Mouse (Mus musculus) G1E (cell line): ENCODE measurements around the gene Cnn2. TPM values are rescaled to one million over a fixed set of nuclear protein-coding genes. Genes with fewer than 3 reads are reported as not detected.

ENCODE experiments used
- ATAC-seq: 2 replicates; pipeline ENCODE4 v1.8.0; 2016; ENCODE audit warnings: mild to moderate bottlenecking; ENCODE audit not compliant: insufficient number of reproducible peaks, poor library complexity, low FRiP score, severe bottlenecking; ENCODE audit errors: extremely low read depth
- DNase-seq: peaks from one replicate; pipeline ENCODE4 v3.0.0; 2012; ENCODE audit warnings: low spot score
- H3K27me3 ChIP-seq: 2 replicates; pipeline ENCODE4 v1.6.1; 2012; ENCODE audit warnings: mild to moderate bottlenecking, low read length, inconsistent platforms; ENCODE audit not compliant: insufficient read depth
- H3K36me3 ChIP-seq: replicated peaks from 2 replicates; pipeline ENCODE3; 2012; ENCODE audit warnings: mild to moderate bottlenecking, inconsistent platforms
- H3K4me1 ChIP-seq: 2 replicates; pipeline ENCODE4 v1.6.1; 2012; ENCODE audit warnings: low read depth, low read length, inconsistent platforms, mixed read lengths; ENCODE audit not compliant: insufficient read depth
- H3K4me3 ChIP-seq: 2 replicates; pipeline ENCODE4 v1.5.1; 2012; ENCODE audit warnings: low read depth, mild to moderate bottlenecking, inconsistent platforms, low read length, moderate library complexity, mixed read lengths
- H3K9me3 ChIP-seq: replicated peaks from 2 replicates; pipeline ENCODE4 v1.6.1; 2012; ENCODE audit warnings: inconsistent platforms
- CTCF ChIP-seq: IDR thresholded peaks from 2 replicates; pipeline ENCODE4 v1.5.1; 2012; ENCODE audit warnings: low read depth, low read length, inconsistent platforms, mixed read lengths
- GATA1 ChIP-seq: IDR thresholded peaks from 2 replicates; pipeline ENCODE4 v1.6.1; 2012; ENCODE audit warnings: borderline replicate concordance, low read length, inconsistent platforms, mixed read lengths
- GATA2 ChIP-seq: IDR thresholded peaks from 2 replicates; pipeline ENCODE4 v1.6.1; 2012; ENCODE audit warnings: low read depth, low read length, inconsistent platforms, borderline replicate concordance
- POLR2AphosphoS5 ChIP-seq: IDR thresholded peaks from 2 replicates; pipeline ENCODE4 v1.6.1; 2012; ENCODE audit warnings: low read depth, low read length, inconsistent platforms; ENCODE audit not compliant: insufficient replicate concordance
- TAL1 ChIP-seq: conservative IDR thresholded peaks from 2 replicates; pipeline ENCODE4 v1.6.1; 2012; ENCODE audit warnings: low read depth, low read length, inconsistent platforms, mixed read lengths
- polyA plus RNA-seq: library from polyadenylated mRNA; stranded (reverse); fragments of >175 nt; gene quantifications from 2 replicates; pipeline ENCODE4 v1.2.3, GENCODE M21; 2012
- total RNA-seq, 2 experiments: library from RNA; stranded (forward) in 1 of 2; stranded (reverse) in 1 of 2; fragments of 200-1000 nt in 1 of 2; fragments of >200 nt in 1 of 2; fragmentation: Nextera tagmentation in 1 of 2; gene quantifications; 2 replicates each; pipeline ENCODE4 v1.2.3; 2014 to 2017

The Cnn2 gene
- total and polyA plus RNA-seq, 3 experiments, result 7.4 to 20.8 (median 8.4) TPM

- peaks cover 60% of the 10 kb centered on the region for H3K4me1 ChIP-seq
- TF ChIP-seq TAL1 (no peak), POLR2AphosphoS5 (no peak), GATA2 (no peak)
- ATAC-seq (no peak), DNase-seq (no peak)
- H3K4me3 ChIP-seq, result peak overlapping the region; percentile 36; the same call in 1 of the 2 replicates
- peaks cover 4% of the 10 kb centered on the region; the same call in 1 of the 2 replicates for H3K27me3 ChIP-seq
- peaks cover 12% of the 10 kb centered on the region for H3K9me3 ChIP-seq
- H3K36me3 ChIP-seq, result peaks cover 44% of the 10 kb centered on the region
Observed at GRCm38 (mm10) chr10:79994397-79995115, 6.2 kb downstream of the Cnn2 start.

DNA sequence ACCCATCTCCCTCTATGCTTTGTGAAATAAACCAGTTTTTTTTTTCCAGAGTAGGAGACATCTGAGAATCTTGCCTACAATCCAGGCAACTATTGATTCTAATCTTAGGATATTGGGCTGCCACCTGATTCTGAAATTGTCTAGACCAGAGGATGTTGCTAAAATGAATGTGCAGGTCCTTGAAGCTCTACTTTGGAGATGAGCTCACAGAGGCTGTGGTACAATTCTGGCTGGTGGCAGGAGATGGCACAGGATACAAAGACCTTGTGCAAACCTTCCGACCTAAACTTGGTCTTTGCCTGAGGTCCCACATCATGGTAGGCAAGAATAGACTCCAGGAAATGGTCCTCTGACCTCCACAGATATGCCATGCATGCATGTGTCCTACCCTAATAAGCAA lies 7.3 kb downstream of the Cnn2 start:
- peaks cover 12% of the 10 kb centered on the region for H3K9me3 ChIP-seq
- peaks cover 61% of the 10 kb centered on the region for H3K4me1 ChIP-seq
- H3K27me3 ChIP-seq, result no peaks in the 10 kb centered on the region
- DNase-seq (no peak), ATAC-seq (no peak)
- H3K36me3 ChIP-seq, result peaks cover 55% of the 10 kb centered on the region
- no peak for TF ChIP-seq GATA2
- no peak for TF ChIP-seq GATA1
- TF ChIP-seq TAL1, result no peak
- no peak for TF ChIP-seq POLR2AphosphoS5
- no peak for TF ChIP-seq CTCF
- peak overlapping the region; percentile 74; the same call in 1 of the 2 replicates for H3K4me3 ChIP-seq

GRCm38 (mm10) chr10:79996272-79997033 lies 8.1 kb downstream of the Cnn2 start, which contains the start of gene Abca7:
TSS of gene Abca7 (plus strand) at chr10:79996494.
- DNase-seq (peak; percentile 97), ATAC-seq (peak; percentile 85)
- peak within 1 kb of the TSS; percentile 74 for H3K4me3 ChIP-seq
- H3K27me3 ChIP-seq, result no peaks in the 10 kb centered on the region
- H3K9me3 ChIP-seq, result peaks cover 9% of the 10 kb centered on the region
- H3K36me3 ChIP-seq, result peaks cover 59% of the 10 kb centered on the region
- no peak for TF ChIP-seq GATA2
- TF ChIP-seq TAL1, result no peak
- TF ChIP-seq POLR2AphosphoS5, result no peak
- no peak for TF ChIP-seq GATA1
- no peak for TF ChIP-seq CTCF
- peaks cover 57% of the 10 kb centered on the region for H3K4me1 ChIP-seq

DNA sequence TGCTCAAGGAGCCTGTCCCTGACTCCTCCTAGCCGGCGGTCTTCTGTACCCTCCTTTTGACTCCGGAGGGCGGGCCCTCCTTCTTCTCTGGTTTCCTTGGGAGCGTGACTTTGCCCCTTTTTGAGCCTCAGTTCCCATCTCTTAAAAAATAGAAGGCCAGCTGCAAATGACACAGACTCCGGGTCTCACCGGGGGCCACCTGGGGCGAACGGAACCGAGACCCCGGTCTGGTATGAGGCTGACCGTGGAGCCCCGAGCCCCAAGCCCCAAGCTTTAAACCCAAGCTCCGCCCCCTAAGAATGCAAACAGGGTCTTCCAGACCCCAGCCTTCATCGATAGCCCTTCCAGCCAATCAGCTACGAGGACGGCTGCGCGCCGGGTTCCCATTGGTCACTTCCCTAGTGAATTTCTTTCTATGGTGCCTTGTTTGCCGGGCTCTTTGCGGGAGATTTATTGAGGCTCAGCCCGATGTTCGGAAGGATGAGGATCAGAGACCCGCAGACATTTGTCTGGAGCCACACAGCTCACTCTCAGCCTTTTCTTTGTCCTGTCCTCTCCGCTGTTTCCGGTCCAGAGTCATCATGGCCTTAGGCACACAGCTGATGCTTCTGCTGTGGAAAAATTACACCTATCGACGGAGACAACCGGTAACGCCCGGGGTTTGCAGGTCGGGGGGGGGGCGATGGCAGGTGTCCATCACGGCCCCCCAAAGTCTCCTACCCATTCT lies 8.8 kb downstream of the Cnn2 start:
- ATAC-seq, result peak; percentile 71
- Histone ChIP-seq H3K27me3 (no peaks in the 10 kb centered on the region), H3K4me1 (peaks cover 62% of the 10 kb centered on the region), H3K4me3 (peak overlapping the region; percentile 74), H3K9me3 (peaks cover 4% of the 10 kb centered on the region), H3K36me3 (peaks cover 64% of the 10 kb centered on the region)
- no peak for TF ChIP-seq GATA1
- TF ChIP-seq POLR2AphosphoS5, result no peak
- no peak for TF ChIP-seq TAL1
- TF ChIP-seq GATA2, result no peak
- no peak for TF ChIP-seq CTCF
- peak; percentile 95 for DNase-seq

GRCm38 (mm10) chr10:79997819-79998218 lies 9.4 kb downstream of the Cnn2 start:
- no peak for TF ChIP-seq TAL1
- TF ChIP-seq CTCF, result no peak
- no peak for ATAC-seq
- Histone ChIP-seq H3K4me1 (peaks cover 64% of the 10 kb centered on the region), H3K27me3 (no peaks in the 10 kb centered on the region), H3K9me3 (no peaks in the 10 kb centered on the region), H3K36me3 (peaks cover 66% of the 10 kb centered on the region), H3K4me3 (peak overlapping the region; percentile 74)
- no peak for DNase-seq

DNA sequence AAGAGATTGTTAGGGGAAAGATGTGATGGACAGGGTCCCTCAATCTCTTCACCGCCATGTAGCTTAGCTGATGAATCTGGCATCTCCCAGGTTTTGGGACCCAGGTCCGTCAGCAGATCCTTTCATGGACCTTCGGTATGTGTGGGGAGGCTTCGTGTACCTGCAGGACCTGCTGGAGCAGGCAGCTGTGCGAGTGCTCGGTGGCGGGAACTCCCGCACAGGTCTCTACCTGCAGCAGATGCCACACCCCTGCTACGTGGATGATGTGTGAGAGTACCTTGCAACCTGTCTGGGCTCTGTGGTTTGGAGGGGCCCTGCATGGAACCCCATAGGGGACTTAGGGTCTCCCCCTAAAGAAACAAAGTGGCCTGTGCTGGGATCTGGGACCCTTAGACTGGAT lies 13.6 kb downstream of the Cnn2 start:
- TF ChIP-seq CTCF, result no peak
- TF ChIP-seq POLR2AphosphoS5, result no peak
- TF ChIP-seq TAL1, result no peak
- no peak for TF ChIP-seq GATA1
- no peak for TF ChIP-seq GATA2
- no peaks in the 10 kb centered on the region for H3K27me3 ChIP-seq
- ATAC-seq (no peak), DNase-seq (no peak)
- peaks cover 94% of the 10 kb centered on the region for H3K36me3 ChIP-seq
- H3K9me3 ChIP-seq, result no peaks in the 10 kb centered on the region
- H3K4me1 ChIP-seq, result peaks cover 58% of the 10 kb centered on the region
- H3K4me3 ChIP-seq, result no peak overlapping the region
